In genomic region chr1:184187582-184187981, GRCm38 (mm10) we compare ENCODE assay signal across 8 mouse cellular contexts.
DNase-seq lines count a peak whose midpoint lies in the region; ATAC-seq and TF ChIP-seq lines count a peak whose summit lies in the region.
"Had no signal": no experiment of that assay in that cellular context is flagged by ENCODE, and none has a peak within 500 bp of the region (broad histone marks: within the 10 kb centered on the region; RNA-seq: fewer than 3 reads in every experiment).

No protein-coding gene starts in this region.

- no peaks in the 10 kb centered on the region for H3K36me3 ChIP-seq in heart, postnatal 0 days (replicated peaks; ENCODE audit: control insufficient read depth, insufficient read depth, low read length)
- H3K36me3 ChIP-seq in heart, embryonic 12.5 days = no peaks in the 10 kb centered on the region
- no peaks in the 10 kb centered on the region for H3K36me3 ChIP-seq in liver, adult 2 months (ENCODE audit: control insufficient read depth, insufficient read depth, low read length)
- no peaks in the 10 kb centered on the region for H3K36me3 ChIP-seq in ES-E14 (ENCODE audit: control insufficient read depth, insufficient read depth, low read length, poor library complexity, severe bottlenecking)
- H3K36me3 ChIP-seq: neural tube, embryonic 13.5 days had no signal

- no peaks in the 10 kb centered on the region for H3K9me3 ChIP-seq in heart, postnatal 0 days (replicated peaks; ENCODE audit: control insufficient read depth, low read length)
- no peaks in the 10 kb centered on the region for H3K9me3 ChIP-seq in heart, embryonic 12.5 days (replicated peaks)
- no peaks in the 10 kb centered on the region for H3K9me3 ChIP-seq in ES-E14 (ENCODE audit: control insufficient read depth, insufficient read depth, low read depth, low read length)
- H3K9me3 ChIP-seq: neural tube, embryonic 13.5 days had no signal

- TF ChIP-seq POLR2A in liver, adult 2 months (IDR thresholded peaks at IDR 0.05; ENCODE audit: extremely low read depth, insufficient read depth, low read length) = no peak

- H3K27me3 ChIP-seq in heart, postnatal 0 days (ENCODE audit: control insufficient read depth, insufficient read depth, low read length) = no peaks in the 10 kb centered on the region
- H3K27me3 ChIP-seq in heart, embryonic 12.5 days (replicated peaks) = no peaks in the 10 kb centered on the region
- no peaks in the 10 kb centered on the region for H3K27me3 ChIP-seq in liver, adult 2 months (ENCODE audit: control insufficient read depth, insufficient read depth, low read length)
- H3K27me3 ChIP-seq: neural tube, embryonic 13.5 days had no signal

- H3K27ac ChIP-seq in heart, postnatal 0 days (ENCODE audit: low read depth) = no peak overlapping the region
- H3K27ac ChIP-seq in heart, embryonic 12.5 days (ENCODE audit: poor library complexity, severe bottlenecking) = no peak overlapping the region
- no peak overlapping the region for H3K27ac ChIP-seq in liver, adult 2 months (replicated peaks; ENCODE audit: insufficient read depth, low read depth, low read length)
- H3K27ac ChIP-seq in ES-E14 (ENCODE audit: insufficient read depth, low read depth, low read length, poor library complexity, severe bottlenecking) = no peak overlapping the region
- H3K27ac ChIP-seq: neural tube, embryonic 13.5 days had no signal

- no peak overlapping the region for H3K4me2 ChIP-seq in heart, postnatal 0 days (ENCODE audit: low read depth, low read length)
- no peak overlapping the region for H3K4me2 ChIP-seq in heart, embryonic 12.5 days
- H3K4me2 ChIP-seq: neural tube, embryonic 13.5 days had no signal

- ATAC-seq in heart, postnatal 0 days (ENCODE audit: insufficient read depth, low read depth) = no peak
- no peak for ATAC-seq in heart, embryonic 12.5 days (ENCODE audit: insufficient number of reproducible peaks, low FRiP score)

- peak; percentile 36; the same call in 1 of the 2 replicates for TF ChIP-seq CTCF in heart, postnatal 0 days (IDR thresholded peaks at IDR 0.05; ENCODE audit: low read depth)
- TF ChIP-seq CTCF in liver, adult 2 months (IDR thresholded peaks at IDR 0.05; ENCODE audit: low read depth, low read length) = peak; percentile 24

- no peak overlapping the region for H3K4me3 ChIP-seq in heart, postnatal 0 days (ENCODE audit: low read depth, low read length)
- no peak overlapping the region for H3K4me3 ChIP-seq in heart, embryonic 12.5 days
- H3K4me3 ChIP-seq in liver, adult 2 months (ENCODE audit: insufficient read depth, low read depth, low read length) = no peak overlapping the region
- no peak overlapping the region for H3K4me3 ChIP-seq in ES-E14 (ENCODE audit: insufficient read depth in 1 of 2, low read depth in 1 of 2, low read length in 2 of 2, poor library complexity in 1 of 2, severe bottlenecking in 1 of 2)
- H3K4me3 ChIP-seq: neural tube, embryonic 13.5 days had no signal

- DNase-seq in heart, postnatal 0 days (ENCODE audit: low spot score) = no peak
- no peak for DNase-seq in liver, adult 2 months (ENCODE audit: extremely low read depth, low read depth, low spot score)
- DNase-seq in liver (no peak), ES-E14 (ENCODE audit: low read depth, low spot score) (peak; percentile 1), ZHBTc4 (ENCODE audit: low read depth, low spot score) (peak; percentile 5)
- DNase-seq in spleen, adult 18-20 months = no peak

- H3K79me2 ChIP-seq in liver, adult 2 months (ENCODE audit: control insufficient read depth, insufficient read depth, low read length) = no peaks in the 10 kb centered on the region

- no peaks in the 10 kb centered on the region for H3K4me1 ChIP-seq in heart, postnatal 0 days (ENCODE audit: control insufficient read depth, insufficient read depth)
- peaks cover 4% of the 10 kb centered on the region; the same call in 1 of the 2 replicates for H3K4me1 ChIP-seq in heart, embryonic 12.5 days (replicated peaks)
- no peaks in the 10 kb centered on the region for H3K4me1 ChIP-seq in liver, adult 2 months (ENCODE audit: control insufficient read depth, insufficient read depth, low read length)
- no peaks in the 10 kb centered on the region for H3K4me1 ChIP-seq in ES-E14 (ENCODE audit: control insufficient read depth in 2 of 2, insufficient read depth in 2 of 2, low read length in 2 of 2, poor library complexity in 1 of 2)

- in situ Hi-C loops in ES-E14 (cut with MboI; ENCODE audit: low sequenced_read_pairs in 2 of 2, unreplicated experiment in 2 of 2) = no loop called here

- H3K9ac ChIP-seq in heart, postnatal 0 days (replicated peaks; ENCODE audit: low read depth, low read length) = no peak overlapping the region
- no peak overlapping the region for H3K9ac ChIP-seq in heart, embryonic 12.5 days
- no peak overlapping the region for H3K9ac ChIP-seq in liver, adult 2 months (ENCODE audit: low read depth, low read length)
- no peak overlapping the region for H3K9ac ChIP-seq in ES-E14 (ENCODE audit: insufficient read depth, low read depth, low read length, poor library complexity, severe bottlenecking)
- H3K9ac ChIP-seq: neural tube, embryonic 13.5 days had no signal

- no peak for TF ChIP-seq EP300 in heart, postnatal 0 days (IDR thresholded peaks at IDR 0.05; ENCODE audit: low read depth)

TF ChIP-seq in ES-E14, 5 proteins besides CTCF, POLR2A, EP300 and RAD21:
- TF ChIP-seq ZNF384 (IDR thresholded peaks at IDR 0.05; ENCODE audit: low read depth, low read length) = no peak
- TF ChIP-seq CHD2 (IDR thresholded peaks at IDR 0.05; ENCODE audit: low read depth, low read length) = no peak
- TF ChIP-seq ZC3H11A (IDR thresholded peaks at IDR 0.05; ENCODE audit: borderline replicate concordance, low read depth, low read length) = no peak
- no peak for TF ChIP-seq MAFK (IDR thresholded peaks at IDR 0.05; ENCODE audit: insufficient read depth, low read depth, low read length)
- no peak for TF ChIP-seq HCFC1 (IDR thresholded peaks at IDR 0.05; ENCODE audit: borderline replicate concordance, insufficient read depth, low read length)

Comparison
In these comparisons a context has a peak if more than half of its experiments do, and no peak if none do; other contexts are left out.
1. DNase-seq: peak in ES-E14 (single experiment) and ZHBTc4 (single experiment); none in heart, postnatal 0 days (single experiment), liver, adult 2 months (single experiment), liver (single experiment) and spleen, adult 18-20 months (0 of 2).